Mouse (Mus musculus) lung, postnatal 0 days (tissue): Measurements from ENCODE around the gene Dhrs1. TPM values are rescaled to one million over a fixed set of nuclear protein-coding genes. Genes with fewer than 3 reads are reported as not detected.

Experiments
- ATAC-seq: fragments of 200-750 bp; cut with Nextera tagmentation; 2 replicates; pipeline ENCODE4 v1.8.0; 2017; ENCODE audit warnings: moderate library complexity
- DNase-seq: peaks from one replicate; pipeline ENCODE4 v3.0.0-alpha.2; 2016; ENCODE audit warnings: low spot score
- H3K27ac ChIP-seq: fragments of 300-500 bp; sonication (generic); 2 replicates; pipeline ENCODE4 v1.5.1; 2014; ENCODE audit warnings: antibody characterized with exemption, mild to moderate bottlenecking, low read length, mixed read lengths
- H3K27me3 ChIP-seq: fragments of 300-500 bp; sonication (generic); replicated peaks from 2 replicates; pipeline ENCODE4 v1.6.1; 2014; ENCODE audit warnings: low read length, mixed read lengths; ENCODE audit not compliant: insufficient read depth
- H3K36me3 ChIP-seq: fragments of 300-500 bp; sonication (generic); 2 replicates; pipeline ENCODE4 v1.6.1; 2014; ENCODE audit warnings: low read length, mixed read lengths; ENCODE audit not compliant: insufficient read depth
- H3K4me1 ChIP-seq: fragments of 300-500 bp; sonication (generic); 2 replicates; pipeline ENCODE4 v1.6.1; 2014; ENCODE audit warnings: antibody characterized with exemption, low read depth, low read length, mixed read lengths; ENCODE audit not compliant: insufficient read depth
- H3K4me2 ChIP-seq: fragments of 300-500 bp; sonication (generic); replicated peaks from 2 replicates; pipeline ENCODE4 v1.6.1; 2014; ENCODE audit warnings: low read depth, mild to moderate bottlenecking, low read length, moderate library complexity, mixed read lengths
- H3K4me3 ChIP-seq: fragments of 300-500 bp; sonication (generic); 2 replicates; pipeline ENCODE4 v1.5.1; 2014; ENCODE audit warnings: low read depth, low read length
- H3K9ac ChIP-seq: fragments of 300-500 bp; sonication (generic); replicated peaks from 2 replicates; pipeline ENCODE4 v1.6.1; 2014; ENCODE audit warnings: low read depth, mild to moderate bottlenecking
- H3K9me3 ChIP-seq: fragments of 300-500 bp; sonication (generic); 2 replicates; pipeline ENCODE4 v1.6.1; 2016; ENCODE audit warnings: low read length, mixed read lengths
- CTCF ChIP-seq: IDR thresholded peaks from 2 replicates; pipeline ENCODE4 v1.5.1; 2016; ENCODE audit warnings: antibody characterized with exemption, mild to moderate bottlenecking
- EP300 ChIP-seq: IDR thresholded peaks from 2 replicates; pipeline ENCODE4 v1.6.1; 2016; ENCODE audit warnings: antibody characterized with exemption, mild to moderate bottlenecking, control low read depth
- WGBS: fragments of 180-500 bp; shearing (Covaris S2); extraction: QIAGEN DNeasy Blood & Tissue Kit; methylation state at CpG from one replicate; pipeline ENCODE4 v1.1.7; 2014; 5-methylcytosine and 5-hydroxymethylcytosine counted together
- polyA plus RNA-seq: library from polyadenylated mRNA; unstranded; fragments of >200 nt; fragmentation: Nextera tagmentation; extraction: Ambion mirVana; gene quantifications from 2 replicates; pipeline ENCODE4 v1.2.1, GENCODE M21; 2015

The Dhrs1 gene
- polyA plus RNA-seq, 1 experiment from 2014 or later: 74.1 TPM

DNA sequence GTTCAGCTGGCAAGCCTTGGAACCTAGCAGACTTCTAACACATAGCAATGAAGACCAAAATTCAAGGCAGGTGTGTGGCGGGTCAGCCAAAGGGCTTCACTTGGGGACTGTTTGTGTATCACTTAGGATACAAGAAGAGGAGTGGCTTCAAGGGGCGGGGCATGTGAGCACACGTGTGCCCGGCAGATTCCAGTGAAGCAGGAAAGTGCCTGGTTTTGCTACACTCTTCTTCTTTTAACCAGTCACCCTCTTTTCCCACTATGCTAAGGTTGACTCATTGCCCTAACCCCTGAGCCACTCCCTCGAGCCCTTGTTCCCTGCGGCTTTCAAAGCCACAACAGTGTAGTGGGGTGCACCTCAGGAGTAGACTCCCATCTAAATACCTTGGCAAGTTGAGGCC lies 30.6 kb downstream of the Dhrs1 start:
- no peaks in the 10 kb centered on the region for H3K9me3 ChIP-seq
- H3K36me3 ChIP-seq: 0 out of 2 replicates have a peak, but pooled peaks cover 17% of the 10 kb centered on the region
- TF ChIP-seq EP300 (peak; percentile 24; the same call in 1 of the 2 replicates), CTCF (no peak)
- H3K4me1 ChIP-seq: peaks cover 16% of the 10 kb centered on the region; the same call in 1 of the 2 replicates
- ATAC-seq: peak; percentile 70
- no peak overlapping the region for H3K4me3 ChIP-seq
- 27% methylated on average over 6 of the region's 6 CpGs for WGBS
- H3K4me2 ChIP-seq: no peak overlapping the region
- H3K27me3 ChIP-seq: no peaks in the 10 kb centered on the region
- H3K27ac ChIP-seq: peak overlapping the region; percentile 59
- DNase-seq: peak; percentile 91
- H3K9ac ChIP-seq: no peak overlapping the region

DNA sequence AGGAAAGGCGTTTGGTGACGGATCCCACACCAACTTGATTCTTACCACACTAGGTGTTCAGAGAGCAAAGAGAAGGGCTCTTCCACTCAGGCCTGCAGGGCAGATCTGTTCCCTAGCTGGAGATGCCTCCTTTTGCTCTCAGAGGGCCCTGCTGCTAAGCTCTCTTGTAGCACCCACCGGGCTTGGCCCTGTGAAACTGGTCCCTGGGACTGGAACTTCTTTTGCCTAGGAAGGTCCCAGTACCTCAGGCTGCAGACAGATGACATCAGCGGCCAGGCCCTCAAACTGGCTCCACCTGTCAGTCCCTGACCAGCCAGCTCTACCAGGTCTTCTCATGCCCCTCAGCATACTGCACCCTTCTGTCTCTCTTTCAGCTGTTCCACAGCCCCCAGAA lies 31.8 kb downstream of the Dhrs1 start, which contains the start of gene Tgm1:
Gene Tgm1, minus strand, starts transcription at position 198 of the 394 bp plus-strand sequence.
- H3K36me3 ChIP-seq: 0 out of 2 replicates have a peak, but pooled peaks cover 12% of the 10 kb centered on the region
- peak within 1 kb of the TSS; percentile 39 for H3K9ac ChIP-seq
- H3K27me3 ChIP-seq: no peaks in the 10 kb centered on the region
- H3K4me2 ChIP-seq: peak within 1 kb of the TSS; percentile 60
- H3K9me3 ChIP-seq: no peaks in the 10 kb centered on the region
- DNase-seq: no peak
- H3K4me3 ChIP-seq: peak within 1 kb of the TSS; percentile 38
- WGBS: 9% methylated on average over 4 of the region's 4 CpGs
- H3K4me1 ChIP-seq: peaks cover 16% of the 10 kb centered on the region; the same call in 1 of the 2 replicates
- peak; percentile 36 for ATAC-seq
- no peak for TF ChIP-seq CTCF
- no peak for TF ChIP-seq EP300
- H3K27ac ChIP-seq: peak within 1 kb of the TSS; percentile 66

DNA sequence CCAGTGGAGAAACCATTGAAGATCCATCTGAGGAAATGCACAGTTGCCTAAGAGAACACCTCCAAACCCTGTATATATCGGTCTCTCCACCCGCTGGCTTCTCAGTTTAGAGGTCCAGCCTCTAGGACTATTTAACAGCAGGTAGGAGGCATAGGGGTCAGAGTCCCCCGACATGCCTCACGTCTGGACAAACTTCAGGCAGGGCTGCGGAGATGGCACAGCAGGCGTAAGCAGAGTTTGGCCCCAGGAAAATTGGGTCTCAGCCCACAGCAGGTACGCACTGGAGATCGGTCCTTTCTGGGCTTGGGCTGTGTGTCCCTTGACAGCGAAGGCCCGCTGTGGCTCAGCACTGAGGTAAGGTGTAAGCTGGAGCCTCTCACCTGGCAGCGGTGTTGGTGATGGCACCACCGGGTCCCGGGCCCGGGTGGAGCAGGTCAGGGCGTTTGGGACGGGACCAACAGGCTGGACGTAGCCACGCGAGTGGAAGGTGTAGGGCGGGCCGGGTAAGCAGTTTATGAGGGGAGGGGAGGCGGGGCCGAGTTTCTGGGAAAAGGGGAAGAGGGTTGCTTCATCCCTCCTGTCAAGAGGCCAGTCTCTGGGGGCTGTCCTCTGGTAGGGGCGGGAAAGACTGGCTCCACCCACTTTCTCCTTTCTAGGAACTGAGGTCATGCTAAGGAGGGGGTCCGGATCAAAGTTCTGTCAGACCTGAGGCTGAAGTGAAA lies 32.3 kb downstream of the Dhrs1 start:
- Histone ChIP-seq H3K27me3 (no peaks in the 10 kb centered on the region), H3K36me3 (0 out of 2 replicates have a peak, but pooled peaks cover 6% of the 10 kb centered on the region), H3K9ac (peak overlapping the region; percentile 39), H3K27ac (peak overlapping the region; percentile 66), H3K4me2 (peak overlapping the region; percentile 60), H3K9me3 (no peaks in the 10 kb centered on the region), H3K4me1 (peaks cover 16% of the 10 kb centered on the region; the same call in 1 of the 2 replicates), H3K4me3 (peak overlapping the region; percentile 38)
- DNase-seq (peak; percentile 86), ATAC-seq (peak; percentile 79)
- 12% methylated on average over 24 of the region's 25 CpGs for WGBS
- TF ChIP-seq EP300 (peak; percentile 28), CTCF (no peak)

DNA sequence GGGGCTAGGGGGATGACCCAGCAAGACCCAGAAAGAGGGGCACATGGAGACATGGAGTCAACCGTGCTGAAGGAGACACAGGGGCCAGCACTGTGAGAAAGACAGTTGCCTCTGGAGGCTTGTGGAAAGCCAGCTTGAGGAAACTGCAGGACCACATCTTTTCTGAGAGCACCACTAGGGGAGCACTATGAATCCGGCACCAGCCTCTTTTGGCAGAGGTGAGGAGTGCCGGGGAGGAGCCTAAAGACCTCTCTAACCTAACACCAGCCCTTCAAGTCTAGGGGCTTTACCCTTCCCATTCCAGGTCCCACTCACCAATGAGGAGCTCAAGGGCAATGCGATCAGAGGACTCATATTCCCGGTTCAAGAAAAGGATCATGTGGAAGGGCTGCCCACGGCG lies 33.7 kb downstream of the Dhrs1 start:
- H3K27me3 ChIP-seq: no peaks in the 10 kb centered on the region
- H3K4me1 ChIP-seq: peaks cover 16% of the 10 kb centered on the region; the same call in 1 of the 2 replicates
- TF ChIP-seq EP300: no peak
- TF ChIP-seq CTCF: peak; percentile 35
- H3K4me3 ChIP-seq: no peak overlapping the region
- WGBS: 68% methylated on average over 7 of the region's 7 CpGs
- ATAC-seq (no peak), DNase-seq (no peak)
- no peaks in the 10 kb centered on the region for H3K9me3 ChIP-seq
- 0 out of 2 replicates have a peak, but pooled peaks cover 2% of the 10 kb centered on the region for H3K36me3 ChIP-seq
- H3K9ac ChIP-seq: no peak overlapping the region
- peak overlapping the region; percentile 60 for H3K4me2 ChIP-seq
- H3K27ac ChIP-seq: no peak overlapping the region

DNA sequence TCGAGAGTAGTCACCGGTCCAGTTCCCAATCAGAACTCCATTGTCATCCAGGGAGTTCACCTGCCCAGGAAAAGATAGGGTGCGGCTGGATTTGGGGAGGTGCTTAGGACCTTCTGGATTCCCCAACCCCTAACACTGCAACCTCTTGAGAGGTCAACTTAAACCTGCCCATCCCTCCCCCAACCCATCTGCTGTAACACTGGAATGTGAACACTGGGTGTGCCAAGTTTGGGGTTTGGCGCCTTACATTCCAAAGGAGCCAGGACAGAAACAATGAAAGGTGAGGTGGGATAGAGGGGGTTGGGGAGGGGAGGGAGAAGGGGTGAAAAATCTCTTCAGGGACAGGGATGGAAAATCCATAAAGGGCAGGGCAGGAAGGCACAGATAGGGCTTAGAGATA lies 36.0 kb downstream of the Dhrs1 start:
- WGBS: 70% methylated on average over 4 of the region's 4 CpGs
- no peaks in the 10 kb centered on the region for H3K36me3 ChIP-seq

DNA sequence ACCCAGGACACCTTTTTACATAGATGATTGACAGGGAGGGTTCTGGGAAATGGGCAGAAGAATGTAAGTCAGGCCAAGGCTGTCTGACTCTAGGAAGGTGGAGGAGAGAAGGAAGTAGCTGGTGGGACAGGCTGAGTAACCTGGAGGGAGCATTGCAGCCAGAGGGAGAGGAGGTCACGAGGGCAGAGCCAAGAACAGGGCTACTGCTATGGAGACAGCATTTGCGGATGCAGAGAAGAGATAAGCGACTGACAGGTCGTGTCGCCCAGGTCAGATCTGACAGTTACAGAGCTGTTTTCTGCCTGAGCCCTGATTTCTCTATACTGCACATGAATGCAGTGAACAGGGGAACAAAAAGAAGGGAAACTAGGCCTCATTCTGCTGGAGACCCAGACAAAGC lies 38.1 kb downstream of the Dhrs1 start:
- Histone ChIP-seq H3K27me3 (no peaks in the 10 kb centered on the region), H3K9ac (no peak overlapping the region), H3K4me2 (no peak overlapping the region), H3K4me3 (no peak overlapping the region), H3K27ac (no peak overlapping the region), H3K36me3 (no peaks in the 10 kb centered on the region), H3K4me1 (peaks cover under 1% of the 10 kb centered on the region; the same call in 1 of the 2 replicates), H3K9me3 (no peaks in the 10 kb centered on the region)
- TF ChIP-seq CTCF (no peak), EP300 (no peak)
- DNase-seq: no peak
- WGBS: 72% methylated on average over 5 of the region's 5 CpGs
- no peak for ATAC-seq

More for the DNA sequence above, 36.0 kb downstream of the Dhrs1 start:
- no peak for DNase-seq
- Histone ChIP-seq H3K27me3 (no peaks in the 10 kb centered on the region), H3K4me1 (peaks cover 10% of the 10 kb centered on the region; the same call in 1 of the 2 replicates), H3K9me3 (no peaks in the 10 kb centered on the region), H3K9ac (no peak overlapping the region), H3K4me2 (no peak overlapping the region), H3K27ac (no peak overlapping the region), H3K4me3 (no peak overlapping the region)
- no peak for ATAC-seq
- no peak for TF ChIP-seq CTCF
- no peak for TF ChIP-seq EP300
